Mouse (Mus musculus): Measurements from ENCODE around the gene Gtf2h3.

Gene Gtf2h3

GRCm38 (mm10) chr5:124637836-124638235, 58.9 kb downstream of the Gtf2h3 start:
- peak; percentile 61 for DNase-seq
